Mouse (Mus musculus): ENCODE measurements at regions not wholly inside any gene's neighbourhood (a gene's known extent, or its start where the extent isn't known, plus 50 kb on each side); places are given as distances from the start of the nearest gene placed in this dataset.

GRCm38 (mm10) chr4:131188066-131188465 is 243.9 kb downstream of the Matn1 start:
- 78% methylated on average over 3 of the region's 3 CpGs for WGBS
- no peaks in the 10 kb centered on the region for H3K9me3 ChIP-seq (ENCODE audit: control insufficient read depth, low read length)
- H3K27ac ChIP-seq (replicated peaks) = no peak overlapping the region
- no peaks in the 10 kb centered on the region for H3K36me3 ChIP-seq (ENCODE audit: control insufficient read depth, insufficient read depth, low read length)
- H3K4me2 ChIP-seq (replicated peaks; ENCODE audit: low read depth) = no peak overlapping the region
- no peaks in the 10 kb centered on the region for H3K27me3 ChIP-seq (ENCODE audit: control insufficient read depth, insufficient read depth, low read length)
- TF ChIP-seq CTCF (IDR thresholded peaks at IDR 0.05; ENCODE audit: low read depth) (no peak), EP300 (optimal IDR thresholded peaks at IDR 0.05) (no peak)
- H3K4me3 ChIP-seq (ENCODE audit: low read depth, low read length) = no peak overlapping the region
- no peak overlapping the region for H3K9ac ChIP-seq (ENCODE audit: low read length)
- DNase-seq (ENCODE audit: low spot score) (no peak), ATAC-seq (ENCODE audit: low FRiP score, low TSS enrichment) (no peak)
- no peaks in the 10 kb centered on the region for H3K4me1 ChIP-seq (replicated peaks; ENCODE audit: control insufficient read depth, insufficient read depth)

GRCm38 (mm10) chr4:131191106-131191880 is 247.1 kb downstream of the Matn1 start:
- WGBS = 52% methylated on average over 13 of the region's 13 CpGs
- no peak for TF ChIP-seq EP300 (optimal IDR thresholded peaks at IDR 0.05)
- no peak for TF ChIP-seq CTCF (IDR thresholded peaks at IDR 0.05; ENCODE audit: low read depth)
- Histone ChIP-seq H3K9ac (ENCODE audit: low read length) (no peak overlapping the region), H3K27me3 (ENCODE audit: control insufficient read depth, insufficient read depth, low read length) (no peaks in the 10 kb centered on the region), H3K4me3 (ENCODE audit: low read depth, low read length) (no peak overlapping the region), H3K4me1 (replicated peaks; ENCODE audit: control insufficient read depth, insufficient read depth) (no peaks in the 10 kb centered on the region), H3K9me3 (ENCODE audit: control insufficient read depth, low read length) (no peaks in the 10 kb centered on the region), H3K4me2 (replicated peaks; ENCODE audit: low read depth) (no peak overlapping the region), H3K27ac (replicated peaks) (no peak overlapping the region), H3K36me3 (ENCODE audit: control insufficient read depth, insufficient read depth, low read length) (no peaks in the 10 kb centered on the region)
- ATAC-seq (ENCODE audit: low FRiP score, low TSS enrichment) (no peak), DNase-seq (ENCODE audit: low spot score) (no peak)

GRCm38 (mm10) chr4:131193900-131194419 is 249.8 kb downstream of the Matn1 start:
- Histone ChIP-seq H3K9me3 (ENCODE audit: control insufficient read depth, low read length) (no peaks in the 10 kb centered on the region), H3K27ac (replicated peaks) (no peak overlapping the region), H3K4me1 (replicated peaks; ENCODE audit: control insufficient read depth, insufficient read depth) (no peaks in the 10 kb centered on the region), H3K27me3 (ENCODE audit: control insufficient read depth, insufficient read depth, low read length) (no peaks in the 10 kb centered on the region), H3K9ac (ENCODE audit: low read length) (no peak overlapping the region), H3K4me3 (ENCODE audit: low read depth, low read length) (no peak overlapping the region), H3K4me2 (replicated peaks; ENCODE audit: low read depth) (no peak overlapping the region), H3K36me3 (ENCODE audit: control insufficient read depth, insufficient read depth, low read length) (no peaks in the 10 kb centered on the region)
- TF ChIP-seq CTCF (IDR thresholded peaks at IDR 0.05; ENCODE audit: low read depth) (no peak), EP300 (optimal IDR thresholded peaks at IDR 0.05) (no peak)
- DNase-seq (ENCODE audit: low spot score) (no peak), ATAC-seq (ENCODE audit: low FRiP score, low TSS enrichment) (no peak)
- 45% methylated on average over 20 of the region's 20 CpGs for WGBS

- no peak overlapping the region for H3K27ac ChIP-seq (replicated peaks)
- H3K36me3 ChIP-seq (ENCODE audit: control insufficient read depth, insufficient read depth, low read length) = no peaks in the 10 kb centered on the region
- no peak for TF ChIP-seq CTCF (IDR thresholded peaks at IDR 0.05; ENCODE audit: low read depth)
- TF ChIP-seq EP300 (optimal IDR thresholded peaks at IDR 0.05) = no peak
- WGBS = 79% methylated on average over 4 of the region's 4 CpGs
- ATAC-seq (ENCODE audit: low FRiP score, low TSS enrichment) = no peak
- H3K4me1 ChIP-seq (replicated peaks; ENCODE audit: control insufficient read depth, insufficient read depth) = no peaks in the 10 kb centered on the region
- H3K9me3 ChIP-seq (ENCODE audit: control insufficient read depth, low read length) = no peaks in the 10 kb centered on the region
- H3K4me2 ChIP-seq (replicated peaks; ENCODE audit: low read depth) = no peak overlapping the region
- H3K27me3 ChIP-seq (ENCODE audit: control insufficient read depth, insufficient read depth, low read length) = no peaks in the 10 kb centered on the region
- no peak overlapping the region for H3K9ac ChIP-seq (ENCODE audit: low read length)
- H3K4me3 ChIP-seq (ENCODE audit: low read depth, low read length) = no peak overlapping the region
- no peak for DNase-seq (ENCODE audit: low spot score)
These were observed 252.0 kb downstream of the Matn1 start for GRCm38 (mm10) chr4:131196147-131196546.

GRCm38 (mm10) chr4:131203721-131204120 is 259.5 kb downstream of the Matn1 start:
- Histone ChIP-seq H3K9ac (ENCODE audit: low read length) (no peak overlapping the region), H3K27ac (replicated peaks) (no peak overlapping the region), H3K9me3 (ENCODE audit: control insufficient read depth, low read length) (no peaks in the 10 kb centered on the region), H3K4me3 (ENCODE audit: low read depth, low read length) (no peak overlapping the region), H3K36me3 (ENCODE audit: control insufficient read depth, insufficient read depth, low read length) (no peaks in the 10 kb centered on the region), H3K27me3 (ENCODE audit: control insufficient read depth, insufficient read depth, low read length) (no peaks in the 10 kb centered on the region), H3K4me2 (replicated peaks; ENCODE audit: low read depth) (no peak overlapping the region), H3K4me1 (replicated peaks; ENCODE audit: control insufficient read depth, insufficient read depth) (no peaks in the 10 kb centered on the region)
- ATAC-seq (ENCODE audit: low FRiP score, low TSS enrichment) = no peak
- WGBS = 91% methylated on average over 12 of the region's 12 CpGs
- no peak for TF ChIP-seq EP300 (optimal IDR thresholded peaks at IDR 0.05)
- no peak for TF ChIP-seq CTCF (IDR thresholded peaks at IDR 0.05; ENCODE audit: low read depth)
- DNase-seq (ENCODE audit: low spot score) = no peak

GRCm38 (mm10) chr4:131204722-131205121 is 260.5 kb downstream of the Matn1 start:
- TF ChIP-seq EP300 (optimal IDR thresholded peaks at IDR 0.05) (no peak), CTCF (IDR thresholded peaks at IDR 0.05; ENCODE audit: low read depth) (no peak)
- Histone ChIP-seq H3K9ac (ENCODE audit: low read length) (no peak overlapping the region), H3K4me3 (ENCODE audit: low read depth, low read length) (no peak overlapping the region), H3K27me3 (ENCODE audit: control insufficient read depth, insufficient read depth, low read length) (no peaks in the 10 kb centered on the region), H3K4me1 (replicated peaks; ENCODE audit: control insufficient read depth, insufficient read depth) (no peaks in the 10 kb centered on the region), H3K27ac (replicated peaks) (no peak overlapping the region), H3K36me3 (ENCODE audit: control insufficient read depth, insufficient read depth, low read length) (no peaks in the 10 kb centered on the region), H3K4me2 (replicated peaks; ENCODE audit: low read depth) (no peak overlapping the region), H3K9me3 (ENCODE audit: control insufficient read depth, low read length) (no peaks in the 10 kb centered on the region)
- no peak for ATAC-seq (ENCODE audit: low FRiP score, low TSS enrichment)
- no peak for DNase-seq (ENCODE audit: low spot score)
- 76% methylated on average over 3 of the region's 3 CpGs for whole genome bisulfite sequencing
